Mouse (Mus musculus) limb, embryonic 12.5 days (tissue): ENCODE results near the gene Rbms1. TPM values are rescaled to one million over a fixed set of nuclear protein-coding genes. Genes with fewer than 3 reads are reported as not detected.
A peak's percentile ranks its signal among the peaks of the same experiment; 100 is the strongest.

ENCODE experiments used
- ATAC-seq: fragments of 200-750 bp; cut with Nextera tagmentation; 2 replicates; pipeline ENCODE4 v1.8.0; 2017; ENCODE audit warnings: low read depth, moderate TSS enrichment; ENCODE audit not compliant: insufficient number of reproducible peaks, insufficient read depth, low FRiP score, low TSS enrichment
- H3K27ac ChIP-seq: fragments of 300-500 bp; sonication (generic); 2 replicates; pipeline ENCODE4 v1.5.1; 2016; ENCODE audit warnings: mild to moderate bottlenecking, moderate library complexity
- H3K27me3 ChIP-seq: fragments of 300-500 bp; sonication (generic); 2 replicates; pipeline ENCODE4 v1.6.1; 2016; ENCODE audit warnings: mild to moderate bottlenecking, moderate library complexity
- H3K36me3 ChIP-seq: fragments of 300-500 bp; sonication (generic); 2 replicates; pipeline ENCODE4 v1.6.1; 2016; ENCODE audit warnings: mild to moderate bottlenecking, moderate library complexity
- H3K4me1 ChIP-seq: fragments of 300-500 bp; sonication (generic); replicated peaks from 2 replicates; pipeline ENCODE4 v1.6.1; 2016
- H3K4me2 ChIP-seq: fragments of 300-500 bp; sonication (generic); 2 replicates; pipeline ENCODE4 v1.6.1; 2016; ENCODE audit warnings: mild to moderate bottlenecking, moderate library complexity
- H3K4me3 ChIP-seq: fragments of 300-500 bp; sonication (generic); replicated peaks from 2 replicates; pipeline ENCODE4 v1.5.1; 2016; ENCODE audit warnings: mild to moderate bottlenecking
- H3K9ac ChIP-seq: fragments of 300-500 bp; sonication (generic); replicated peaks from 2 replicates; pipeline ENCODE4 v1.6.1; 2016; ENCODE audit warnings: mild to moderate bottlenecking, moderate library complexity
- H3K9me3 ChIP-seq: fragments of 300-500 bp; sonication (generic); 2 replicates; pipeline ENCODE4 v1.6.1; 2016; ENCODE audit warnings: mild to moderate bottlenecking, moderate library complexity
- WGBS: fragments of 180-500 bp; shearing (Covaris S2); methylation state at CpG from one replicate; pipeline ENCODE4 v1.1.7; 2016; 5-methylcytosine and 5-hydroxymethylcytosine counted together
- polyA plus RNA-seq: library from polyadenylated mRNA; unstranded; fragments of >200 nt; fragmentation: Nextera tagmentation; extraction: Ambion mirVana; gene quantifications from 2 replicates; pipeline ENCODE4 v1.2.1, GENCODE M21; 2016

Gene Rbms1
- polyA plus RNA-seq, 1 experiment from 2014 or later = 101 TPM

DNA sequence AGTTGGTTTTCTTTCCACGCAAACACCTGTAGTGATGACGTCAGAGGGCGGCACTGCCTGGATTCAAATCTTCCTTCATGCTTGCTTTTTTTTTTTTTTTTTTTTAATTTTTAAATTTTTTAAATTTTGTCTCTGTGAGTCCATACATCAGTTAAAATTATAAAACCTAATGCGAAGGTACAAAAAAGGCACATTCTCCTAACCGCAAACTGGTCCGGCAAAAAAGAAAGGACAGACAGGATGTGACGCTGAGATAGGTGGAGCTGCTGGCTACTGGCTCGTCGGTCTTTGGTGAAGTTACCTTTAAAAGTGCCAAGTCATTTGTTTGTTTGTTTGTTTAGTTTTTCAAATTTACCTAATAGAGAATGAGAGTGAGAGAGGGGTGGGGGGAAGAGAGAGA, 211.7 kb downstream of the Rbms1 start:
- no peak overlapping the region for H3K27ac ChIP-seq
- no peak overlapping the region for H3K4me2 ChIP-seq
- WGBS = 93% methylated on average over 9 of the region's 9 CpGs
- H3K9ac ChIP-seq = no peak overlapping the region
- no peaks in the 10 kb centered on the region for H3K27me3 ChIP-seq
- H3K9me3 ChIP-seq = no peaks in the 10 kb centered on the region
- H3K36me3 ChIP-seq = peaks cover 38% of the 10 kb centered on the region
- ATAC-seq = no peak
- H3K4me3 ChIP-seq = no peak overlapping the region
- H3K4me1 ChIP-seq = 0 out of 2 replicates have a peak, but pooled peaks cover 3% of the 10 kb centered on the region

DNA sequence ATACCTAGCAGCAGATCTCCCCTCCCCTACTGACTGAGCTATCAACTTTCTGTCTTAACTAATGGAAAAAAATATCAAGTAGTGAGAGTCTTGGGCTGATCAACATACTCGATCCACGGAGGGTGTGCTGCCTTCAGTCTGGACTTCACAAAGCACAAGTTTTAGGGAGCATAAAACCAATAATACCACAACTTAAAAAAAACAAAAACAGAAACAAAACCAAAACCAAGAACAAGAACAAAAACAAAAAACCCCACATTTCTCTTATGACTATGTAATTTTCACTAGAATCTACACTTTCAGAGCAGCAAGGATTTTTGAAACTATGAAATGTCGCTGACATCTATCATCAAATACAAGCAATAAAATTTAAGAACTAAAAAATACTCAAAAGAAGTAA, 212.4 kb downstream of the Rbms1 start:
- WGBS = 81% methylated on average over 3 of the region's 3 CpGs
- no peak overlapping the region for H3K27ac ChIP-seq
- H3K4me3 ChIP-seq = no peak overlapping the region
- H3K4me1 ChIP-seq = 0 out of 2 replicates have a peak, but pooled peaks cover 3% of the 10 kb centered on the region
- no peak for ATAC-seq
- no peaks in the 10 kb centered on the region for H3K27me3 ChIP-seq
- H3K36me3 ChIP-seq = peaks cover 32% of the 10 kb centered on the region
- no peak overlapping the region for H3K4me2 ChIP-seq
- H3K9me3 ChIP-seq = no peaks in the 10 kb centered on the region
- no peak overlapping the region for H3K9ac ChIP-seq

DNA sequence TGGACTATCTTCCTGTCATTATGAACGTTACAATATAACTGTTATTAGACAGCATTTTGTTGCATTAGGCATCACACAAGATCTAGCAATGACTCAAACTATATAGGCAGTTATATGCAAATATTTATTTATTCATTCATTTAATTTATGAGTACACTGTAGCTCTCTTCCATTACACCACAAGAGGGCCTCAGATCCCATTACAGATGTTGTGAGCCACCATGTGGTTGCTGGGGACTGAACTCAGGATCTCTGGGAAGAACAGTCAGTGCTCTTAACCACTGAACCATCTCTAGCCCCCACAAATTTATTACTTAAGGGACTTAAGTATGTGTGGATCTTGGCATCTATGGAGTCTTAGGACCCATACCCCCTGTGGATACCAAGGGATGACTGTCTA, 214.4 kb downstream of the Rbms1 start:
- Histone ChIP-seq H3K4me2 (no peak overlapping the region), H3K27ac (no peak overlapping the region), H3K4me1 (0 out of 2 replicates have a peak, but pooled peaks cover 3% of the 10 kb centered on the region), H3K36me3 (peaks cover 12% of the 10 kb centered on the region; the same call in 1 of the 2 replicates), H3K4me3 (no peak overlapping the region), H3K9me3 (no peaks in the 10 kb centered on the region), H3K9ac (no peak overlapping the region), H3K27me3 (no peaks in the 10 kb centered on the region)
- no peak for ATAC-seq
- WGBS = 93% methylated on average over 1 of the region's 1 CpGs

GRCm38 (mm10) chr2:60747590-60747989, 215.4 kb downstream of the Rbms1 start:
- Histone ChIP-seq H3K4me1 (0 out of 2 replicates have a peak, but pooled peaks cover 3% of the 10 kb centered on the region), H3K4me3 (no peak overlapping the region), H3K9me3 (no peaks in the 10 kb centered on the region), H3K27me3 (no peaks in the 10 kb centered on the region), H3K27ac (no peak overlapping the region), H3K36me3 (peaks cover 5% of the 10 kb centered on the region; the same call in 1 of the 2 replicates), H3K9ac (no peak overlapping the region), H3K4me2 (no peak overlapping the region)
- 71% methylated on average over 3 of the region's 3 CpGs for WGBS
- ATAC-seq = no peak

GRCm38 (mm10) chr2:60744674-60745073, 218.3 kb downstream of the Rbms1 start:
- no peaks in the 10 kb centered on the region for H3K4me1 ChIP-seq
- peaks cover 5% of the 10 kb centered on the region; the same call in 1 of the 2 replicates for H3K36me3 ChIP-seq
- no peak overlapping the region for H3K27ac ChIP-seq
- no peak overlapping the region for H3K9ac ChIP-seq
- no peak overlapping the region for H3K4me3 ChIP-seq
- H3K4me2 ChIP-seq = no peak overlapping the region
- no peaks in the 10 kb centered on the region for H3K9me3 ChIP-seq
- H3K27me3 ChIP-seq = no peaks in the 10 kb centered on the region
- 81% methylated on average over 3 of the region's 3 CpGs for WGBS
- ATAC-seq = no peak

GRCm38 (mm10) chr2:60739389-60740137, 223.4 kb downstream of the Rbms1 start:
- Histone ChIP-seq H3K4me1 (peaks cover 7% of the 10 kb centered on the region; the same call in 1 of the 2 replicates), H3K9me3 (no peaks in the 10 kb centered on the region), H3K36me3 (no peaks in the 10 kb centered on the region), H3K4me2 (no peak overlapping the region), H3K27me3 (no peaks in the 10 kb centered on the region), H3K27ac (no peak overlapping the region), H3K4me3 (no peak overlapping the region), H3K9ac (no peak overlapping the region)
- no peak for ATAC-seq
- WGBS = 75% methylated on average over 10 of the region's 10 CpGs

DNA sequence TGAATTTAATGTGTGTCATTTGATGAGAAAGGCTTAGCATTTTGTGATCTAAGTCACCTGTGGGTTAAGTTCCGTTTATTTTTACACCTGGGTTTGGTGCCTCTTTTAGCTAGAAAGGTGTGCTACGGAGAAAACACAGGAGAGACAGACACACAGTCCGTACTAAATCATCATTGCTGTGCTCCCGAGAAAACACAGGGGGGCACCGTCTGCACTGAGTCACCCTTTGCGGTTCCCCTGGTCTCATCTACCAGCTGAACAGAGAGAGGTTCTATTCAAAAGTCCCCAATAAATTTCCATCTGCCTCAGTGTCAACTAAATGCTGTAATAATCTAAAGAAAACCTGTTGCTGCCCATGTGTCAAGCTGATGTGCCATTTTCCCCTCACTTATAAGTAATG, 232.1 kb downstream of the Rbms1 start:
- no peak overlapping the region for H3K4me3 ChIP-seq
- H3K36me3 ChIP-seq = no peaks in the 10 kb centered on the region
- no peak overlapping the region for H3K4me2 ChIP-seq
- ATAC-seq = no peak
- 47% methylated on average over 6 of the region's 6 CpGs for WGBS
- no peaks in the 10 kb centered on the region for H3K9me3 ChIP-seq
- H3K27me3 ChIP-seq = no peaks in the 10 kb centered on the region
- H3K27ac ChIP-seq = no peak overlapping the region
- peaks cover 16% of the 10 kb centered on the region for H3K4me1 ChIP-seq
- H3K9ac ChIP-seq = no peak overlapping the region

- no peak for ATAC-seq
- Histone ChIP-seq H3K4me3 (no peak overlapping the region), H3K27ac (0 out of 2 replicates have a peak overlapping the region, but pooled peaks have one; percentile 1), H3K4me2 (no peak overlapping the region), H3K4me1 (peaks cover 16% of the 10 kb centered on the region), H3K9ac (no peak overlapping the region; the same call in 1 of the 2 replicates), H3K9me3 (no peaks in the 10 kb centered on the region), H3K27me3 (no peaks in the 10 kb centered on the region), H3K36me3 (no peaks in the 10 kb centered on the region)
- WGBS = 7% methylated on average over 3 of the region's 3 CpGs
Measured at GRCm38 (mm10) chr2:60730024-60730423, 233.0 kb downstream of the Rbms1 start.

GRCm38 (mm10) chr2:60728902-60729585, 233.9 kb downstream of the Rbms1 start:
- Histone ChIP-seq H3K36me3 (no peaks in the 10 kb centered on the region), H3K9me3 (no peaks in the 10 kb centered on the region), H3K4me3 (no peak overlapping the region), H3K4me2 (no peak overlapping the region), H3K4me1 (peaks cover 16% of the 10 kb centered on the region), H3K27me3 (no peaks in the 10 kb centered on the region), H3K9ac (no peak overlapping the region), H3K27ac (no peak overlapping the region)
- no peak for ATAC-seq
- 32% methylated on average over 10 of the region's 10 CpGs for WGBS

- no peaks in the 10 kb centered on the region for H3K27me3 ChIP-seq
- ATAC-seq = no peak
- WGBS = 83% methylated on average over 2 of the region's 2 CpGs
Measured at GRCm38 (mm10) chr2:60724660-60725059, 238.3 kb downstream of the Rbms1 start.

GRCm38 (mm10) chr2:60722967-60723366, 240.0 kb downstream of the Rbms1 start:
- no peaks in the 10 kb centered on the region for H3K36me3 ChIP-seq
- no peak overlapping the region for H3K27ac ChIP-seq
- H3K4me3 ChIP-seq = no peak overlapping the region
- 89% methylated on average over 3 of the region's 3 CpGs for WGBS
- no peaks in the 10 kb centered on the region for H3K4me1 ChIP-seq
- H3K9me3 ChIP-seq = no peaks in the 10 kb centered on the region
- H3K4me2 ChIP-seq = no peak overlapping the region
- no peak for ATAC-seq
- no peaks in the 10 kb centered on the region for H3K27me3 ChIP-seq
- H3K9ac ChIP-seq = no peak overlapping the region

More at GRCm38 (mm10) chr2:60724660-60725059, 238.3 kb downstream of the Rbms1 start:
- Histone ChIP-seq H3K27ac (no peak overlapping the region), H3K4me1 (peaks cover 12% of the 10 kb centered on the region), H3K4me3 (no peak overlapping the region), H3K36me3 (no peaks in the 10 kb centered on the region), H3K9ac (no peak overlapping the region), H3K9me3 (no peaks in the 10 kb centered on the region), H3K4me2 (no peak overlapping the region)
